Mouse (Mus musculus): ENCODE data around the gene Olfr1076. TPM values are rescaled to one million over a fixed set of nuclear protein-coding genes. Genes with fewer than 3 reads are reported as not detected.
"Not testable (repeated sequence)": the region's sequence is repeated elsewhere in the genome, so short reads cannot be mapped to it uniquely, and the experiment has no call there.

The Olfr1076 gene
- total RNA-seq (2021): not detected
- long read RNA-seq, experiment 1: 0 reads
- long read RNA-seq, experiment 2: 0 reads

- H3K27ac ChIP-seq: no peak within 1 kb of the TSS
- TF ChIP-seq CTCF (IDR thresholded peaks at IDR 0.05): no peak
- intact Hi-C loops (cut with DNase I): no loop called here
- no peak for DNase-seq
- H3K4me3 ChIP-seq: no peak within 1 kb of the TSS
Observed at GRCm38 (mm10) chr2:86508161-86508560, at the start of gene Olfr1076. Gene Olfr1076 (plus strand): TSS chr2:86508461.

DNA sequence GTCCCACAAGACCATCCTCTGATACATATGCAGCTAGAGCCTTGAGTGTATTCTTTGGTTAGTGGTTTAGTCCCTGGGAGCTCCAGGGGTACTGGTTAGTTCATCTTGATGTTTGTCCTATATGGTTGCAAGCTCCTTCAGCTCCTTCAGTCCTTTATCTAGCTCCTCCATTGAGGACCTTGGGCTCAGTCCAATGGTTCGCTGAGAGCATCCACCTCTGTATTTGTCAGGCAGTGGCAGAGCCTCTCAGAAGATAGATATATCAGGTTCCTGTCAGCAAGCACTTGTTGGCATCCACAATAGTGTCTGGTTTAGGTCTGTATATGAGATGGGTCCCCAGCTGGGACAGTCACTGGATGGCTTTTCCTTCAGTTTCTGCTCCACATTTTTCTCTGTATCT is 47.8 kb upstream of the Olfr1076 start:
- Histone ChIP-seq H3K27ac (no peak overlapping the region), H3K4me3 (no peak overlapping the region)
- TF ChIP-seq CTCF (IDR thresholded peaks at IDR 0.05): no peak
- intact Hi-C loops (cut with DNase I): loop anchor here (5.0 kb wide), 1 partner anchor 733 kb away; no protein-coding TSS in a partner anchor
- no peak for DNase-seq

GRCm38 (mm10) chr2:86464442-86465109 is 43.7 kb upstream of the Olfr1076 start:
- intact Hi-C loops (cut with DNase I): loop anchor here (5.0 kb wide), 1 partner anchor 737 kb away; no protein-coding TSS in a partner anchor
- no peak overlapping the region for H3K4me3 ChIP-seq
- DNase-seq: peak; percentile 23
- TF ChIP-seq CTCF (IDR thresholded peaks at IDR 0.05): peak; percentile 74
- no peak overlapping the region for H3K27ac ChIP-seq

- intact Hi-C loops (cut with DNase I): no loop called here
- TF ChIP-seq CTCF (IDR thresholded peaks at IDR 0.05): no peak
- no peak within 1 kb of the TSS for H3K27ac ChIP-seq
- DNase-seq: no peak
- no peak within 1 kb of the TSS for H3K4me3 ChIP-seq
Observed at GRCm38 (mm10) chr2:86487286-86487685, 21.0 kb upstream of the Olfr1076 start, which contains the start of gene Olfr228. Gene Olfr228 (minus strand): TSS chr2:86487386.

- no peak overlapping the region for H3K27ac ChIP-seq
- intact Hi-C loops (cut with DNase I): no loop called here
- TF ChIP-seq CTCF (IDR thresholded peaks at IDR 0.05): no peak
- no peak overlapping the region for H3K4me3 ChIP-seq
- DNase-seq: no peak
Observed at GRCm38 (mm10) chr2:86530991-86531390, 22.7 kb downstream of the Olfr1076 start.

GRCm38 (mm10) chr2:86542380-86542779 is 34.1 kb downstream of the Olfr1076 start, which contains the start of gene Olfr1079:
Gene Olfr1079 (minus strand): TSS chr2:86542480.
- intact Hi-C loops (cut with DNase I): no loop called here
- no peak within 1 kb of the TSS for H3K27ac ChIP-seq
- no peak for TF ChIP-seq CTCF (IDR thresholded peaks at IDR 0.05)
- no peak within 1 kb of the TSS for H3K4me3 ChIP-seq
- DNase-seq: no peak

- H3K4me3 ChIP-seq; DNase-seq; H3K27ac ChIP-seq; intact Hi-C loops (cut with DNase I): not testable (repeated sequence)
Observed at GRCm38 (mm10) chr2:86558135-86558534, 49.9 kb downstream of the Olfr1076 start, which contains the start of gene Olfr1080. Gene Olfr1080 (minus strand): TSS chr2:86558235.

Other genes with a start within 250 kb of the Olfr1076 start
- gene Olfr1051, start 229.4 kb upstream of the Olfr1076 start, total RNA-seq (2021): not detected
- gene Olfr1052, start 216.0 kb upstream of the Olfr1076 start, total RNA-seq (2021): not detected
- gene Olfr1053, start 193.2 kb upstream of the Olfr1076 start, total RNA-seq (2021): not detected
- gene Olfr1054, start 173.0 kb upstream of the Olfr1076 start, total RNA-seq (2021): not detected
- not detected for gene Olfr1055, start 158.2 kb upstream of the Olfr1076 start, total RNA-seq (2021)
- gene Olfr1056, start 146.0 kb upstream of the Olfr1076 start, total RNA-seq (2021): not detected
- not detected for gene Olfr1057, start 130.1 kb upstream of the Olfr1076 start, total RNA-seq (2021)
- not detected for gene Olfr1058, start 119.9 kb upstream of the Olfr1076 start, total RNA-seq (2021)
- gene Olfr1061, start 94.4 kb upstream of the Olfr1076 start, total RNA-seq (2021): not detected
- gene Olfr1062, start 81.7 kb upstream of the Olfr1076 start, total RNA-seq (2021): not detected
- gene Olfr1065, start 57.9 kb upstream of the Olfr1076 start, total RNA-seq (2021): not detected
- gene Olfr1066, start 52.2 kb upstream of the Olfr1076 start, total RNA-seq (2021): not detected
- gene Olfr228, start 21.1 kb upstream of the Olfr1076 start, total RNA-seq (2021): not detected
- not detected for gene Olfr1079, start 34.0 kb downstream of the Olfr1076 start, total RNA-seq (2021)
- not detected for gene Olfr1080, start 49.8 kb downstream of the Olfr1076 start, total RNA-seq (2021)
- not detected for gene Olfr1082, start 90.5 kb downstream of the Olfr1076 start, total RNA-seq (2021)
- gene Olfr1084, start 131.3 kb downstream of the Olfr1076 start, total RNA-seq (2021): not detected
- not detected for gene Olfr1085, start 153.6 kb downstream of the Olfr1076 start, total RNA-seq (2021)
- gene Olfr1086, start 171.6 kb downstream of the Olfr1076 start, total RNA-seq (2021): not detected
- gene Olfr1087, start 189.9 kb downstream of the Olfr1076 start, total RNA-seq (2021): not detected
- gene Olfr1089, start 225.2 kb downstream of the Olfr1076 start, total RNA-seq (2021): not detected